Mouse (Mus musculus) thymus, postnatal 36 days (tissue): ENCODE results near the gene Rab3il1.

Source experiments
- DNase-seq, 2 experiments: peaks; one replicate each; pipeline ENCODE4 v3.0.0; 2022; ENCODE audit warnings: mixed read lengths in 2 of 2

Rab3il1 gene

GRCm38 (mm10) chr19:10014824-10015223 lies 13.4 kb downstream of the Rab3il1 start:
- DNase-seq = no peak

- DNase-seq = no peak
These were observed 14.0 kb downstream of the Rab3il1 start for GRCm38 (mm10) chr19:10015442-10015841.

- no peak for DNase-seq
These were observed 14.7 kb downstream of the Rab3il1 start for GRCm38 (mm10) chr19:10016151-10016550.

- DNase-seq = peak; percentile 57 to 63
These were observed 16.4 kb downstream of the Rab3il1 start for GRCm38 (mm10) chr19:10017637-10018526.

GRCm38 (mm10) chr19:10018527-10018818 lies 17.0 kb downstream of the Rab3il1 start:
- DNase-seq = no peak

GRCm38 (mm10) chr19:10019214-10019760 lies 17.8 kb downstream of the Rab3il1 start:
- DNase-seq = no peak

GRCm38 (mm10) chr19:10021981-10022380 lies 20.5 kb downstream of the Rab3il1 start:
- DNase-seq = no peak

- DNase-seq = no peak
These were observed 21.2 kb downstream of the Rab3il1 start for GRCm38 (mm10) chr19:10022414-10023303.

GRCm38 (mm10) chr19:10023304-10023758 lies 21.9 kb downstream of the Rab3il1 start:
- no peak for DNase-seq

GRCm38 (mm10) chr19:10025169-10025875 lies 23.9 kb downstream of the Rab3il1 start:
- DNase-seq = no peak

GRCm38 (mm10) chr19:10029746-10030145 lies 28.3 kb downstream of the Rab3il1 start:
- DNase-seq = no peak

- DNase-seq = peak; percentile 47 to 48
These were observed 31.9 kb downstream of the Rab3il1 start for GRCm38 (mm10) chr19:10033211-10033973.

GRCm38 (mm10) chr19:10034356-10034755 lies 32.9 kb downstream of the Rab3il1 start:
- DNase-seq = no peak

GRCm38 (mm10) chr19:10034785-10035447 lies 33.4 kb downstream of the Rab3il1 start:
- DNase-seq = peak; percentile 72 to 79

- no peak for DNase-seq
These were observed 36.1 kb downstream of the Rab3il1 start for GRCm38 (mm10) chr19:10037534-10037933.

GRCm38 (mm10) chr19:10038364-10038763 lies 36.9 kb downstream of the Rab3il1 start:
- DNase-seq = no peak

GRCm38 (mm10) chr19:10038910-10039309 lies 37.4 kb downstream of the Rab3il1 start:
- no peak for DNase-seq

GRCm38 (mm10) chr19:10039615-10040014 lies 38.1 kb downstream of the Rab3il1 start:
- no peak for DNase-seq

- DNase-seq = no peak
These were observed 39.5 kb downstream of the Rab3il1 start for GRCm38 (mm10) chr19:10040866-10041387.

- DNase-seq = peak; percentile 50 to 60
These were observed 40.1 kb downstream of the Rab3il1 start, which contains the start of gene Fads3 for GRCm38 (mm10) chr19:10041388-10042148. Gene Fads3, plus strand, starts transcription at chr19:10041569.
